Mouse (Mus musculus): ENCODE results near the gene Pom121l12.

Pom121l12 gene

DNA sequence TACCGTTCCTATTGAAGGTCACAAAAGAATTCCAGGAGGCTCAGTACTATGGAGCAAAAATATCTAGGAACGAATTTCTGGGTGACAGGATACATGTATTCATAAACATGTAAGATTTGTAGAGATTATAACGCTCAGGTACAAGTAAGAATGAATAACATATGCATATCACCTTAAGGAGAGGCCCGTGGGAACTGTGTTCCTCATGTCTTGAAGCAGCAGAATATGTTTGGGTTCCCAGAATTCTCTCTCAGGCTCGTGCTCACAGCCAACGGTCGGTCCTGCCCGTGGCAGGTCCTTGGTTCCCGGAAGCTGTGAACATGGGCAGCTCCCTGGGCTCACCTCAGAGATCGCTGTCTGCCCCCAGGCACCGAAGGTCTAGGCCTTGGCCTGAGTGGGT is at the start of gene Pom121l12:
Gene Pom121l12, plus strand, starts transcription at position 301 of the 400 bp plus-strand sequence.
- in situ Hi-C loops (cut with MboI; ENCODE audit: low pct_unique_long_range_greater_than_20kb in 1 of 2, low sequenced_read_pairs in 2 of 2, unreplicated experiment in 1 of 2), result no loop called here

GRCm38 (mm10) chr11:14611859-14612258 is 12.8 kb downstream of the Pom121l12 start:
- in situ Hi-C loops (cut with MboI; ENCODE audit: low pct_unique_long_range_greater_than_20kb in 1 of 2, low sequenced_read_pairs in 2 of 2, unreplicated experiment in 1 of 2), result no loop called here
